Mouse (Mus musculus) lung, postnatal 0 days (tissue): Measurements from ENCODE around the gene a. TPM values are rescaled to one million over a fixed set of nuclear protein-coding genes. Genes with fewer than 3 reads are reported as not detected.
A peak's percentile ranks its signal among the peaks of the same experiment; 100 is the strongest.
"Not testable (repeated sequence)": the region's sequence is repeated elsewhere in the genome, so short reads cannot be mapped to it uniquely, and the experiment has no call there.

Experiments
- ATAC-seq: fragments of 200-750 bp; cut with Nextera tagmentation; 2 replicates; pipeline ENCODE4 v1.8.0; 2017; ENCODE audit warnings: moderate library complexity
- DNase-seq: peaks from one replicate; pipeline ENCODE4 v3.0.0-alpha.2; 2016; ENCODE audit warnings: low spot score
- H3K27ac ChIP-seq: fragments of 300-500 bp; sonication (generic); 2 replicates; pipeline ENCODE4 v1.5.1; 2014; ENCODE audit warnings: antibody characterized with exemption, mild to moderate bottlenecking, low read length, mixed read lengths
- H3K27me3 ChIP-seq: fragments of 300-500 bp; sonication (generic); replicated peaks from 2 replicates; pipeline ENCODE4 v1.6.1; 2014; ENCODE audit warnings: low read length, mixed read lengths; ENCODE audit not compliant: insufficient read depth
- H3K36me3 ChIP-seq: fragments of 300-500 bp; sonication (generic); 2 replicates; pipeline ENCODE4 v1.6.1; 2014; ENCODE audit warnings: low read length, mixed read lengths; ENCODE audit not compliant: insufficient read depth
- H3K4me1 ChIP-seq: fragments of 300-500 bp; sonication (generic); 2 replicates; pipeline ENCODE4 v1.6.1; 2014; ENCODE audit warnings: antibody characterized with exemption, low read depth, low read length, mixed read lengths; ENCODE audit not compliant: insufficient read depth
- H3K4me2 ChIP-seq: fragments of 300-500 bp; sonication (generic); replicated peaks from 2 replicates; pipeline ENCODE4 v1.6.1; 2014; ENCODE audit warnings: low read depth, mild to moderate bottlenecking, low read length, moderate library complexity, mixed read lengths
- H3K4me3 ChIP-seq: fragments of 300-500 bp; sonication (generic); 2 replicates; pipeline ENCODE4 v1.5.1; 2014; ENCODE audit warnings: low read depth, low read length
- H3K9ac ChIP-seq: fragments of 300-500 bp; sonication (generic); replicated peaks from 2 replicates; pipeline ENCODE4 v1.6.1; 2014; ENCODE audit warnings: low read depth, mild to moderate bottlenecking
- H3K9me3 ChIP-seq: fragments of 300-500 bp; sonication (generic); 2 replicates; pipeline ENCODE4 v1.6.1; 2016; ENCODE audit warnings: low read length, mixed read lengths
- CTCF ChIP-seq: IDR thresholded peaks from 2 replicates; pipeline ENCODE4 v1.5.1; 2016; ENCODE audit warnings: antibody characterized with exemption, mild to moderate bottlenecking
- EP300 ChIP-seq: IDR thresholded peaks from 2 replicates; pipeline ENCODE4 v1.6.1; 2016; ENCODE audit warnings: antibody characterized with exemption, mild to moderate bottlenecking, control low read depth
- WGBS: fragments of 180-500 bp; shearing (Covaris S2); extraction: QIAGEN DNeasy Blood & Tissue Kit; methylation state at CpG from one replicate; pipeline ENCODE4 v1.1.7; 2014; 5-methylcytosine and 5-hydroxymethylcytosine counted together
- polyA plus RNA-seq: library from polyadenylated mRNA; unstranded; fragments of >200 nt; fragmentation: Nextera tagmentation; extraction: Ambion mirVana; gene quantifications from 2 replicates; pipeline ENCODE4 v1.2.1, GENCODE M21; 2015

a gene
- polyA plus RNA-seq, 1 experiment from 2014 or later, result not detected

- no peak overlapping the region for H3K4me2 ChIP-seq
- no peak overlapping the region for H3K27ac ChIP-seq
Measured at GRCm38 (mm10) chr2:155047452-155048178, 256.4 kb downstream of the a start.

GRCm38 (mm10) chr2:155050108-155050503 lies 258.9 kb downstream of the a start:
- Histone ChIP-seq H3K27me3 (no peaks in the 10 kb centered on the region), H3K4me2 (peak overlapping the region; percentile 82), H3K27ac (no peak overlapping the region; the same call in 1 of the 2 replicates), H3K36me3 (no peaks in the 10 kb centered on the region), H3K9ac (no peak overlapping the region), H3K4me1 (peaks cover 5% of the 10 kb centered on the region; the same call in 1 of the 2 replicates), H3K9me3 (no peaks in the 10 kb centered on the region), H3K4me3 (peak overlapping the region; percentile 45)
- ATAC-seq (peak; percentile 32), DNase-seq (peak; percentile 45)
- 11% methylated on average over 5 of the region's 5 CpGs for WGBS
- TF ChIP-seq CTCF (no peak), EP300 (no peak; the same call in 1 of the 2 replicates)

More at GRCm38 (mm10) chr2:155047452-155048178, 256.4 kb downstream of the a start:
- Histone ChIP-seq H3K4me1 (peaks cover 5% of the 10 kb centered on the region; the same call in 1 of the 2 replicates), H3K9ac (no peak overlapping the region), H3K36me3 (no peaks in the 10 kb centered on the region), H3K9me3 (no peaks in the 10 kb centered on the region), H3K4me3 (no peak overlapping the region), H3K27me3 (no peaks in the 10 kb centered on the region)
- no peak for TF ChIP-seq CTCF
- no peak for TF ChIP-seq EP300
- 68% methylated on average over 7 of the region's 7 CpGs for WGBS
- DNase-seq, result no peak
- ATAC-seq, result no peak

GRCm38 (mm10) chr2:155050504-155051236 lies 259.5 kb downstream of the a start:
- H3K4me1 ChIP-seq, result peaks cover 5% of the 10 kb centered on the region; the same call in 1 of the 2 replicates
- TF ChIP-seq CTCF, result peak; percentile 16; the same call in 1 of the 2 replicates
- peak; percentile 18; the same call in 1 of the 2 replicates for TF ChIP-seq EP300
- DNase-seq, result peak; percentile 96
- 1% methylated on average over 45 of the region's 45 CpGs for WGBS
- peak overlapping the region; percentile 45 for H3K4me3 ChIP-seq
- peak overlapping the region; percentile 63 for H3K27ac ChIP-seq
- H3K9ac ChIP-seq, result no peak overlapping the region
- H3K9me3 ChIP-seq, result no peaks in the 10 kb centered on the region
- H3K4me2 ChIP-seq, result peak overlapping the region; percentile 82
- H3K27me3 ChIP-seq, result no peaks in the 10 kb centered on the region
- H3K36me3 ChIP-seq, result no peaks in the 10 kb centered on the region
- ATAC-seq, result peak; percentile 94

- no peaks in the 10 kb centered on the region for H3K27me3 ChIP-seq
- H3K4me1 ChIP-seq, result peaks cover 5% of the 10 kb centered on the region; the same call in 1 of the 2 replicates
- DNase-seq (peak; percentile 60), ATAC-seq (no peak)
- WGBS, result 7% methylated on average over 9 of the region's 9 CpGs
- no peaks in the 10 kb centered on the region for H3K9me3 ChIP-seq
- no peak overlapping the region for H3K4me3 ChIP-seq
- no peak overlapping the region; the same call in 1 of the 2 replicates for H3K9ac ChIP-seq
- peak overlapping the region; percentile 63 for H3K27ac ChIP-seq
- no peaks in the 10 kb centered on the region for H3K36me3 ChIP-seq
- peak overlapping the region; percentile 82 for H3K4me2 ChIP-seq
- no peak for TF ChIP-seq EP300
- TF ChIP-seq CTCF, result no peak
Measured at GRCm38 (mm10) chr2:155051622-155052351, 260.6 kb downstream of the a start.

- Histone ChIP-seq H3K27me3 (no peaks in the 10 kb centered on the region), H3K4me3 (no peak overlapping the region), H3K9ac (no peak overlapping the region), H3K27ac (0 out of 2 replicates have a peak overlapping the region, but pooled peaks have one; percentile 43), H3K4me1 (peaks cover 5% of the 10 kb centered on the region; the same call in 1 of the 2 replicates), H3K4me2 (no peak overlapping the region), H3K9me3 (no peaks in the 10 kb centered on the region), H3K36me3 (no peaks in the 10 kb centered on the region)
- ATAC-seq, result peak; percentile 43; the same call in 1 of the 2 replicates
- peak; percentile 82 for DNase-seq
- 76% methylated on average over 2 of the region's 2 CpGs for WGBS
- TF ChIP-seq EP300, result peak; percentile 99
- no peak for TF ChIP-seq CTCF
Measured at GRCm38 (mm10) chr2:155052681-155053080, 261.5 kb downstream of the a start.

GRCm38 (mm10) chr2:155053512-155053911 lies 262.3 kb downstream of the a start:
- not testable (repeated sequence) for H3K4me2 ChIP-seq, H3K9me3 ChIP-seq, H3K27me3 ChIP-seq, H3K4me3 ChIP-seq, H3K9ac ChIP-seq, DNase-seq, H3K4me1 ChIP-seq, H3K36me3 ChIP-seq, ATAC-seq, H3K27ac ChIP-seq
- WGBS, result 84% methylated on average over 8 of the region's 8 CpGs
